Mouse (Mus musculus) monocyte, adult 59 days (primary cell): ENCODE measurements around the gene Lsg1. TPM values are rescaled to one million over a fixed set of nuclear protein-coding genes. Genes with fewer than 3 reads are reported as not detected.

Source experiments
- total RNA-seq, 2 experiments: library from RNA; stranded (reverse); gene quantifications; one replicate each; pipeline ENCODE4 v1.2.4; 2023

The Lsg1 gene
- 10 to 100 TPM; 40.2 to 49.8 TPM for total RNA-seq

GRCm38 (mm10) chr16:30587494-30588327 lies at the start of gene Lsg1:
Gene Lsg1, minus strand, starts transcription at chr16:30587592.

GRCm38 (mm10) chr16:30599491-30600268 lies 12.3 kb upstream of the Lsg1 start, which contains the start of gene Fam43a:
Gene Fam43a, plus strand, starts transcription at chr16:30599723.

GRCm38 (mm10) chr16:30550748-30551192 lies 36.6 kb downstream of the Lsg1 start, which contains the start of gene Tmem44:
Gene Tmem44, minus strand, starts transcription at chr16:30550842.

Other genes with a start within 250 kb of the Lsg1 start
- 100 to 1,000 TPM; 106 to 116 TPM for gene Atp13a3, start 181.6 kb downstream of the Lsg1 start, total RNA-seq
- under 1 TPM in 1 of 2 experiments, not detected in 1; 0.34 TPM for gene Tmem44, start 36.8 kb downstream of the Lsg1 start, total RNA-seq
- 10 to 100 TPM; 66.3 to 82.0 TPM for gene Fam43a, start 12.1 kb upstream of the Lsg1 start, total RNA-seq